Mouse (Mus musculus) Patski (cell line): ENCODE results near the gene Pip5k1b. TPM values are rescaled to one million over a fixed set of nuclear protein-coding genes. Genes with fewer than 3 reads are reported as not detected.

Experiments
- ATAC-seq: fragments of 100-300 bp; one replicate; pipeline ENCODE4 v1.8.0; 2021
- CTCF ChIA-PET: fragments of 350-600 bp; sonication (Branson Sonifier 250); formaldehyde crosslinking; loops from one replicate; lab custom pipeline; 2022; ENCODE audit warnings: inconsistent platforms; lab: Charles Lee
- POLR2A ChIA-PET: fragments of 350-600 bp; sonication (Branson Sonifier 250); formaldehyde crosslinking; loops from one replicate; lab custom pipeline; 2022; ENCODE audit warnings: antibody characterized with exemption, inconsistent platforms; lab: Charles Lee
- DNase-seq: peaks from one replicate; pipeline ENCODE4 v3.0.0-alpha.2; 2011; ENCODE audit warnings: low read depth, low spot score
- H3K27me3 ChIP-seq: fragments of 371-371 bp; one replicate; pipeline ENCODE4 v1.5.1; 2021
- CTCF ChIP-seq: fragments of 100-300 bp; IDR thresholded peaks from one replicate; pipeline ENCODE4 v1.5.1; 2021
- in situ Hi-C: fragments of 300-500 bp; cut with MboI; formaldehyde crosslinking; loops from 3 replicates; pipeline ENCODE4 v1.11.1; 2018; ENCODE audit warnings: low pct_unique_long_range_greater_than_20kb, mixed read lengths
- polyA plus RNA-seq: library from polyadenylated mRNA; unstranded; gene quantifications from one replicate; pipeline ENCODE4 v1.2.3, GENCODE M21; 2021

Gene Pip5k1b
- polyA plus RNA-seq, 1 experiment from 2014 or later: 5.6 TPM

DNA sequence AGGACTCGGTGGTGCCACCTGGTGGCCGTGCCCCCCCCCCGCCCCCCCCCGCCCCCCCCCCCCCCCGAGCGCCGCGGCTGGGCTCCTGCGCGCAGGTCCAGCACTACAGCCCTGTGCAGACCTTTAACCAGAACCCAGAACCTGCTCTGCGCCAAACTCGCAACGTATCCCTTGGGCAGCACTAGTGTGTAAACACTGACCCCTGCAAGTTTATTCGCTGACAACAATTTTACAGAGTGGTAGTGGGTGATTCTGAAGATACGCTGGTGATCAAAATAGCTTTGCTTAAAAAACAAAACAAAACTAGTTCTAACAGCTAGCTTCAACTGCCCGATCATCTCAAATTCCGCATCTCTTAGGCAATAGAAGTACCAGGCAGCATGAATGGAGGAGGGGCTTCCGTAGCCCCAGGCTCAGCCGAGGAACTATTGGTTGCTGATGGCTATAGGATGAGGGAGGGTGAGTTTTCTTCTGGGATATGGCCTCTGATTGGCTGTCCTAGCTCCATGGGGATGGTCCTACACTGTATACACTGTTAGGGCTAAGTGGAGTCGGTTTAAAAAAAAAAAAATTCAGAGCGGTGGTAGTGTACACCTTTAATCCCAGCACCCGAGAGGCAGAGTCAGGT lies 275.0 kb downstream of the Pip5k1b start, which contains the start of gene Fxn:
Gene Fxn (minus strand): TSS at position 5 of the 628 bp plus-strand sequence.
- ATAC-seq: peak; percentile 19
- ChIA-PET CTCF (interaction anchor here (0.6 to 3.0 kb wide), 8 partner anchors 9 to 417 kb away, joined by 3 to 14 read pairs (median 3); no protein-coding TSS in a partner anchor), POLR2A (interaction anchor here (0.6 kb wide), 1 partner anchor 400 kb away, joined by 3 read pairs; no protein-coding TSS in a partner anchor)
- H3K27me3 ChIP-seq: no peaks in the 10 kb centered on the region
- no peak for TF ChIP-seq CTCF
- no peak for DNase-seq
- in situ Hi-C loops: no loop called here

DNA sequence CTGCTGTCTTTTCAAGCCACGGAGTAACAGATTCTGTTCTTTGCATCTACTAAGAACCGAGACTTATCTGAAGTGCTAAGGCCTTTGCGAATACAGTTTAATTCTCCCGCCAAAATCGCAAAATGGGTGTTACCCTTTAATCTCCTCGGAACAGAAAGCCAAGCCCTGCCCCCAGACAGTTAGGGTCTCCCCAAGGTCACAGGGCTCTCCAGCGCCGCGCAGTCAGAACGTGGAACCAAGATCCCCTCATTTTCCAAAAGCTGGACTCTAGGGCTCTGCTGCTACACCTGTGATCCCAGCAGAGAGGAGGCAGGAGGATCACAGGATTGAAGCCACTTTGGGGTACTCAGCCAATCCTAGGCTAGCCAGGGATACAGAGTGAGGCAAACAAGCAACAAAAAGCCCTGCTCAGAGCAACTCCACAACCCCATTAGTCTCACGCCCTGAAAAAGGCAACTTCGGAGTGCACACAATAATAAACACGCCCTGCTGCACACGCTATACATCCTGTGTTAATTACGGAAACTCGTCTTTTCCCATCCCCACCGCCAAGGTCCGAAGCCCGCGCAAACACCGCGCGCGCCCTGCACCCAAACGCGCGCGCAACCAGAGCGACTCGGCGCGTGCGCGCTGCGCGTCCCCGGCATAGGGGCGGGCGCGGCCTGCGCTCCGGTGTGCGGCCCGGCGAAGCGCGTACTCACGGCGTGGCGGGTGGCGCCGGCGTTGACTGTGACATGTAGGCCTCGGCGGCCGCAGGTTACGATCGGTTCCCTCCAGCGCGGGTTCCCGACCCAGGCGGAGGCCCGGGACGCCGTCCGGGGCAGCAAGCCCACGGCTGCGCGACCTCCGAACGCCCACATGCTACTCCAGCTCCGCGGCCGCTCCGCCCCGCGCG lies 275.7 kb downstream of the Pip5k1b start:
- ChIA-PET CTCF (interaction anchor here (0.6 to 3.0 kb wide), 7 partner anchors 8 to 416 kb away, joined by 3 to 14 read pairs (median 3); no protein-coding TSS in a partner anchor), POLR2A (interaction anchor here (0.6 kb wide), 1 partner anchor 399 kb away, joined by 3 read pairs; no protein-coding TSS in a partner anchor)
- TF ChIP-seq CTCF: peak; percentile 98
- DNase-seq (no peak), ATAC-seq (peak; percentile 81)
- H3K27me3 ChIP-seq: no peaks in the 10 kb centered on the region
- in situ Hi-C loops: loop anchor here (10.0 kb wide), 1 partner anchor 305 kb away; no protein-coding TSS in a partner anchor

DNA sequence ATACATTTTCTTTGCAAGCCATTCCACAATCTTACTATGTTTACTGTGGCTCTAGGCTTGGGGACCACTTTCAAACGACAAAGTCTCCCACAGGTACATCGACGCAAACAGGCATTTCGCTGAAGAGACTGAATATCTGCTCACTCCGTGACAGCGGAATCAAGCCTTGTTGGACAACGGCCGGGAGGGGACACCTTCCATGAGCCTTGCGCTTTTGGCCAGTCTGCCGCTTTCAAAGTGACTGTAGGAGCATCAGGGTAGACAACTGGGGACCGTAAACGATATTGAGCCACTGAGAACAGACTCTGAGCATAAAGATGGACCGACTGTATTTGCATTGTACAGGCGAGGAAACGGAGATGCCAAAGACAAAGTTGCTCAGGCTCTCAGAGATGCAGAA lies 276.8 kb downstream of the Pip5k1b start:
- in situ Hi-C loops: loop anchor here (10.0 kb wide), 1 partner anchor 304 kb away; no protein-coding TSS in a partner anchor
- DNase-seq (no peak), ATAC-seq (no peak)
- TF ChIP-seq CTCF: no peak
- H3K27me3 ChIP-seq: no peaks in the 10 kb centered on the region
- POLR2A ChIA-PET: no interaction called here
- CTCF ChIA-PET: no interaction called here

DNA sequence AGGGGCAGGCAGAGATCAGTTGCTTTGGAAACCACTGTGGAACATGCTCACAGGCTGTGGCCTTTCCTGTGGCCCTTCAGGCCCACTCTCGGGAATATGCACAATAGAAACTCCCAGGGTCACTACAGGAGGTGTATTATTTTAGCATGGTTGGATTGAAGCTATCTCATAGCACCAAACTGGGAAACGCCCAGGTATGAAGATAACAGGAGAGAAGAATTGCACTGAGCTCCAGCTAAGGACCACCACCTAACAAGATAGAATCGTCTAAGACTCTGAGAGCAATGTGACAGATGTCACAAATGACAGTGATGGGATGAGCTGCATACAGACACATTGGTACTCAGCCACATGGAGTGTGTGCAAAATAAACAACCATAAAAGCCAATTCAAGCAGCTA lies 281.4 kb downstream of the Pip5k1b start:
- in situ Hi-C loops: loop anchor here (5.0 to 10.0 kb wide), 3 partner anchors 122 to 417 kb away; no protein-coding TSS in a partner anchor
- no peak for TF ChIP-seq CTCF
- ChIA-PET CTCF (interaction anchor here (1.5 kb wide), 1 partner anchor 10 kb away, joined by 3 read pairs; no protein-coding TSS in a partner anchor), POLR2A (no interaction called here)
- DNase-seq (no peak), ATAC-seq (no peak)
- no peaks in the 10 kb centered on the region for H3K27me3 ChIP-seq

DNA sequence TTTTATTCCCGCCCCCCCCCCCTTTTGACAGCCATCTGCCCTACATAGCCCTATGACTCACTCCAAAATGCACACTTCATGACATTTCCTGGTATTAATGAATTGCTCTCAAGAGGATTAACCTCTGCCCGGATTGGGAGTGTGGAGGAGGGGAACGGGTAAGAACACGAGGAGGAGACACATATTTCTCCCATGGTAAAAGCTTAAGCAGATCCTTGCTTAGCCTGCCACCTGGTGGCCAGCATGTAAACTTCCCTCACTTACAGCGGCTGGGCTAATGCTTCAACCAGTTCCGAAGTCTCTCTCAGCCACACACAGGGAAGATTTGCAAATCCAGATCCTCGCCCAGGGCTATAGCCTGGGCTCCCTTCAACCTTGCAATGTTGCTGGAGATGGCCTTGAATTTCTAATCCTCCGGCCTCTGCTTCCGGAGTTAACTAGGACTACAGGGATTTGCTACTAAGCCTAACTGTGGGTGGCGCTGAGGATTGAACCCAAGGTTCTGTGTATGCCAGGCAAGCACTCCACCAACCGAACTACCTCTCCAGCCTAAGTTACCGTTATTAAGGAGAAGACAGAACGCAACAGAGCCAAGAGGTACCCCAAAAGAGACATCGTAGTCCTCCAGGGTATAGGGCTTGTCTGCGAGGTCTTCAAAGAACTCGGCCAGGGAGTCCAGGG lies 283.8 kb downstream of the Pip5k1b start:
- POLR2A ChIA-PET: interaction anchor here (0.6 to 0.7 kb wide), 3 partner anchors 8 to 1042 kb away, joined by 3 to 7 read pairs (median 7); no protein-coding TSS in a partner anchor
- CTCF ChIA-PET: interaction anchor here (0.9 to 2.1 kb wide), 8 partner anchors 9 to 311 kb away, joined by 3 to 7 read pairs (median 4); partner anchors contain the start of gene Fxn
- no peaks in the 10 kb centered on the region for H3K27me3 ChIP-seq
- peak; percentile 91 for TF ChIP-seq CTCF
- DNase-seq (no peak), ATAC-seq (peak; percentile 93)
- in situ Hi-C loops: loop anchor here (5.0 to 10.0 kb wide), 3 partner anchors 120 to 415 kb away; no protein-coding TSS in a partner anchor

DNA sequence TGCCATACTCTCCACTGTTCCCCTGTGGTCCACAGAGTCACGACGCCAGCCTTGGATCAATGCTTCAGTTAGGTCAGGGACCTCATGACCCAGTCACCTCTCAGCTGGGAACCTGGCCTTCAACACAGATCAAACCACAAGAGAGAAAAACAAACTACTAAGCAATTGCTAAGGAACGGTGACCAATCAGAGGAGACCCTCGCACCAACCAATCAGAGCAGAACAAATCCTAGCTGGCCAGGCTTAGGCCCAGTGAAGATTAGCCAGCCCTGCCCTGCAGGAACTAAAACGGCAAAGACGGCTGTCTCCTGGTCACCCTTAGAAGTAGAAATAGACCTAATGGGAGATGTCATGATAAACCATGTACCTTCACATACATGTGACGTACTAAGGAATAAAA lies 284.3 kb downstream of the Pip5k1b start:
- in situ Hi-C loops: loop anchor here (5.0 to 10.0 kb wide), 3 partner anchors 119 to 414 kb away; no protein-coding TSS in a partner anchor
- no peaks in the 10 kb centered on the region for H3K27me3 ChIP-seq
- ChIA-PET POLR2A (no interaction called here), CTCF (interaction anchor here (0.9 to 2.1 kb wide), 6 partner anchors 9 to 408 kb away, joined by 3 to 7 read pairs (median 4); partner anchors contain the start of gene Fxn)
- no peak for TF ChIP-seq CTCF
- ATAC-seq: peak; percentile 41
- DNase-seq: no peak

DNA sequence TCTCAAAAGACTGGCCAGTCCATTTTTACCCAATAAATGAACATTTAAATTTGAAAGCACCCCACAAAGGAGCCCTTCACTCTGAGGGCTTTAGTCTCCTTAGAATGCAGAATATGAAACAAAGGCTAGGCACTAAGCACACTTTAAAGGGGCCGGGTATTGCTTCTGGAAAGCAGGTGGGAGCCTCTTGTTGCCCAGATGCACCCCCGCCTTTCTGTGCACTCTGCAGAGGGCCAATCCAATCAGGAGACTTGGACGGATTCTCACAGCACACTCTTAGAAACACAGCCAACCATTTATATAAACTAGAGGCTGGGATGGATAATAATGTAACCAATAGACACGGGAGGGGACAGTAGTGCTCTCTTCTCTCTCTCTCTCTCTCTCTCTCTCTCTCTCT lies 287.1 kb downstream of the Pip5k1b start:
- no peak for ATAC-seq
- no peak for DNase-seq
- no peaks in the 10 kb centered on the region for H3K27me3 ChIP-seq
- TF ChIP-seq CTCF: no peak
- CTCF ChIA-PET: no interaction called here
- in situ Hi-C loops: no loop called here
- POLR2A ChIA-PET: interaction anchor here (0.6 kb wide), 1 partner anchor 16 kb away, joined by 3 read pairs; no protein-coding TSS in a partner anchor

DNA sequence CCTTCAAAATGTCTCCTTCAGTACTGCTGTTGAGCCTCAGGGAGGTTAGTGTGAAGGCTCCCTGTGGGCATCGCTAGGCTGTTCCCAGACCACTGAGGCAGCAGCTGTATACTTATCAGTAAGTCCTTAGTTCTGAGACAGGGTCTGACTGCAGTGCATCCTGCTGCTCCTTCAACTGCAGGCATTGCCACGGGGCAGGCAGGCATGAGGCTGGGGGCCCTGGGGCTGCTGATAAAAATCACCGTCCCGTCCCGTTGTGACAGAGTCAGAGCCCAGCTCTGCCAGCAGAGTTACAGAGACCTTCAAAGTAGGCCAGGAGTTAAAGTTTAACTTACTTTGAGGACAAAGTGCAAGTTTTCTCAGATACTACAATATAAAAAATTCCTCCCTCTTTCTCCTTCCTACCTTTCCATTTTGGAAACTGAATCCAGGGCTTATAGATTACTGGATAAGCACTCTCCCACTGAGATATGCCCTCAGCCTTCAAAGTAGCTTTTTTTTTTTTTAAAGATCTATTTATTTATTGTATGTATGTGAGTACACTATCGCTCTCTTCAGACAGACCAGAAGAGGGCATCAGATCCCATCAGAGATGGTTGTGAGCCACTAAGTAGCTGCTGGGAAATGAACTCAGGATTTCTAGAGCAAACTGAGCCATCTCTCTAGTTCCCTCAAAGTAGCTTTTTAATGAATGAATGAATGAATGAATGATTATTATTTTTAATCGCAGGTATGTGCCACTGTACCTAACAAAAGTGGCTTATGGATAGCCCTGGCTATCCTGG lies 289.4 kb downstream of the Pip5k1b start:
- POLR2A ChIA-PET: no interaction called here
- TF ChIP-seq CTCF: peak; percentile 54

DNA sequence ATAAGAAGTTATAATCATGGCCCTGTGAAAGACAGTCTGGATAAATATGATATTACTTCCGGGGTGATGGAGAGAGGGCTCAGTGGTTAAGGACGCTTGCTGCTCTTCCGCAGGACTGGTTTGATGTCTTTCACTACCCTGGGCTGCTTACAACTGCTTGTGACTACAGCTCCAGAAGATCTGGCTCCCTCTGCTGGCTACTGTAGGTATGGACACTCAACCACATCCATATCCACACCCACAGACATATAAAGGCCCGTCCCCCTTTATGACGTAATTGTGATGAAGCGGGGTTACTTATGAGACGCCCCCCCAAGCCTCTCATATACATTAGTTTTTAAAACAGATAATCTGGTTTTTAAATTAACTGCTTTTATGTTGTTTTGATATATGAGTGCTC lies 290.7 kb downstream of the Pip5k1b start:
- H3K27me3 ChIP-seq: no peaks in the 10 kb centered on the region
- CTCF ChIA-PET: interaction anchor here (1.0 to 3.6 kb wide), 4 partner anchors 16 to 110 kb away, joined by 3 to 14 read pairs (median 4); partner anchors contain the start of gene Fxn
- DNase-seq (no peak), ATAC-seq (peak; percentile 85)
- peak; percentile 91 for TF ChIP-seq CTCF
- in situ Hi-C loops: loop anchor here (5.0 kb wide), 1 partner anchor 38 kb away; the partner anchor contains the start of gene Tjp2
- POLR2A ChIA-PET: no interaction called here

More for the DNA sequence above, 289.4 kb downstream of the Pip5k1b start:
- no peak for DNase-seq
- peak; percentile 52 for ATAC-seq
- in situ Hi-C loops: no loop called here
- CTCF ChIA-PET: interaction anchor here (0.6 to 3.6 kb wide), 15 partner anchors 10 to 403 kb away, joined by 3 to 14 read pairs (median 3); partner anchors contain the start of gene Fxn
- no peaks in the 10 kb centered on the region for H3K27me3 ChIP-seq
